Mouse (Mus musculus): ENCODE results near the gene Gm30302. TPM values are rescaled to one million over a fixed set of nuclear protein-coding genes. Genes with fewer than 3 reads are reported as not detected.

The Gm30302 gene
- polyA plus RNA-seq (2015; fragmentation: Nextera tagmentation; extraction: Ambion mirVana): not detected in 2 replicates

DNA sequence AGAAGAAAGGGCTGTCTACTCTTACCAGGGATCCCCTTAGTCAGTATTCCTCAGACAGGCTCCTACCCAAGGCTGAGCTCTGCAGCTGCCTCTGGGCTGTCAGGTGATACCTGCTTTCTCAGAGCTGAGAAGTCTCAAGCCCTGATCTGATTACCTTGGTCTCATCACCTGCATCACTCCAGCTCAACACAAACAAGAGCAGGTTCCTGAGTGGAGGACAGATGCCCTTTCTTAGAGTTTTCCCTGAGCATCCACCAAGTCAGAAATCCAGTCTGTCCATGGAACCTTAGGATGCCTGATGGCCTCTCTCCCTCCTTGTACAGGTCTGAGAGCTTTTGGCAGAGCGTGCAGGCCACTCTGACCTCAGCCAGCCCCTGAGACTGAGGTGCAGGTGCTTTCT, at the start of gene Gm30302:
TSS of gene Gm30302 (minus strand) at position 101 of the 400 bp plus-strand sequence.
- 89% methylated on average over 1 of the region's 1 CpGs for WGBS
- Histone ChIP-seq H3K4me2 (replicated peaks) (no peak within 1 kb of the TSS), H3K4me1 (replicated peaks) (no peaks in the 10 kb centered on the region), H3K27ac (no peak within 1 kb of the TSS), H3K9ac (replicated peaks) (no peak within 1 kb of the TSS), H3K27me3 (no peaks in the 10 kb centered on the region), H3K36me3 (no peaks in the 10 kb centered on the region), H3K4me3 (replicated peaks) (no peak within 1 kb of the TSS), H3K9me3 (0 out of 2 replicates have a peak, but pooled peaks cover 8% of the 10 kb centered on the region)
- ATAC-seq: no peak

GRCm38 (mm10) chr13:49846751-49847150, 48.0 kb upstream of the Gm30302 start:
- 81% methylated on average over 3 of the region's 3 CpGs for WGBS
- no peaks in the 10 kb centered on the region for H3K27me3 ChIP-seq
- H3K4me1 ChIP-seq (replicated peaks): no peaks in the 10 kb centered on the region
- no peak overlapping the region for H3K9ac ChIP-seq (replicated peaks)
- no peak overlapping the region for H3K4me3 ChIP-seq (replicated peaks)
- peaks cover 3% of the 10 kb centered on the region; the same call in 1 of the 2 replicates for H3K9me3 ChIP-seq
- H3K27ac ChIP-seq: no peak overlapping the region
- no peak for ATAC-seq
- no peak overlapping the region for H3K4me2 ChIP-seq (replicated peaks)
- no peaks in the 10 kb centered on the region for H3K36me3 ChIP-seq

- H3K4me1 ChIP-seq (replicated peaks): no peaks in the 10 kb centered on the region
Observed at GRCm38 (mm10) chr13:49846141-49846540, 47.3 kb upstream of the Gm30302 start.

GRCm38 (mm10) chr13:49845663-49846062, 46.9 kb upstream of the Gm30302 start:
- 97% methylated on average over 3 of the region's 3 CpGs for WGBS
- H3K27me3 ChIP-seq: no peaks in the 10 kb centered on the region

More at GRCm38 (mm10) chr13:49846141-49846540, 47.3 kb upstream of the Gm30302 start:
- H3K9me3 ChIP-seq: peaks cover 6% of the 10 kb centered on the region; the same call in 1 of the 2 replicates
- 71% methylated on average over 3 of the region's 3 CpGs for WGBS
- no peak overlapping the region for H3K4me3 ChIP-seq (replicated peaks)
- H3K9ac ChIP-seq (replicated peaks): no peak overlapping the region
- H3K4me2 ChIP-seq (replicated peaks): no peak overlapping the region
- no peak overlapping the region for H3K27ac ChIP-seq
- H3K36me3 ChIP-seq: no peaks in the 10 kb centered on the region
- no peaks in the 10 kb centered on the region for H3K27me3 ChIP-seq
- ATAC-seq: no peak

DNA sequence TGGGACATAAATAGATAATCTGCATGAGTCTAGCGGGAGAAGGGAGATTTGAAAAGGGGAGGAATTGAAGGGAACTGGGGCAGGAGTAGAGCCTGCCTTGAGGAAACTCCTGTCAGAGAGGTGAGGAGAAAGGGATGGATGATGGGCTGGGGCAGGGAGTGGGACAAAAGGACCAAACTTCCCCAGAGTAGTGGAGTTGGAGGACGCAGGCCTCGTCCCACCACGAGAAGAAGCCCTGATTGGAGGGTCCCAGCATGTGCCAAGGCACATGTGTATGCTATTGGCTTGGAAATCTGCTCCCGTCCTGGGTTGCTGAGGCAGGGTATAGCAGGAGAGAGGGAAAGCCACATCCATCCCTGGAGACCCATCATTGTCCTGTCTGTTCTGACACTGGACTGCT, 45.3 kb upstream of the Gm30302 start:
- ATAC-seq: no peak
- no peak overlapping the region for H3K4me2 ChIP-seq (replicated peaks)
- no peak overlapping the region for H3K27ac ChIP-seq
- H3K9ac ChIP-seq (replicated peaks): no peak overlapping the region
- no peaks in the 10 kb centered on the region for H3K27me3 ChIP-seq
- no peaks in the 10 kb centered on the region for H3K36me3 ChIP-seq
- WGBS: 78% methylated on average over 5 of the region's 5 CpGs
- no peaks in the 10 kb centered on the region for H3K4me1 ChIP-seq (replicated peaks)
- H3K9me3 ChIP-seq: peaks cover 8% of the 10 kb centered on the region; the same call in 1 of the 2 replicates
- H3K4me3 ChIP-seq (replicated peaks): no peak overlapping the region

More at GRCm38 (mm10) chr13:49845663-49846062, 46.9 kb upstream of the Gm30302 start:
- Histone ChIP-seq H3K4me1 (replicated peaks) (no peaks in the 10 kb centered on the region), H3K4me3 (replicated peaks) (no peak overlapping the region), H3K9ac (replicated peaks) (no peak overlapping the region), H3K4me2 (replicated peaks) (no peak overlapping the region), H3K36me3 (no peaks in the 10 kb centered on the region), H3K27ac (no peak overlapping the region), H3K9me3 (peaks cover 8% of the 10 kb centered on the region; the same call in 1 of the 2 replicates)
- no peak for ATAC-seq

DNA sequence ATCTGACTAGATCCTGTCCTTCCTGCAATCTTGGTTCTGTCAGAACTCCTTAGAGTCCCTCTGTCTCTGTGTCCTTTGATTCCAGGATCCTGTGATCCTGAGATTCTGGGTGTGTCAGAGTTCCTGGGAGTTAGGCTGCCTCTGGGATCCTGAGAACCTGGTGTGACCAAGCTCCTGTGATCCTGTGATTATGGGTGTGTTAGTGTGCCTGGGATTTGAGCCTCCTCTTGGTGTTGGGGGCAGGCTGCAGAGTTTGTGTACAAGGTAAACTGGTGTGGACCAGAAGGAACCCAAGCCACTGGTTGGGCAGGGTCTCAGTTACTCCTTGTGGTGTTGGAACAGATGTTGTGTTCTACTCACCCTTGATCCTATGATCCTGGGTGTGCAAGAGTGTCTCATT, 42.4 kb upstream of the Gm30302 start:
- ATAC-seq: no peak
- no peak overlapping the region for H3K4me2 ChIP-seq (replicated peaks)
- H3K27ac ChIP-seq: no peak overlapping the region
- H3K4me1 ChIP-seq (replicated peaks): no peaks in the 10 kb centered on the region
- H3K9ac ChIP-seq (replicated peaks): no peak overlapping the region
- no peaks in the 10 kb centered on the region for H3K27me3 ChIP-seq
- H3K9me3 ChIP-seq: peaks cover 8% of the 10 kb centered on the region
- no peaks in the 10 kb centered on the region for H3K36me3 ChIP-seq
- H3K4me3 ChIP-seq (replicated peaks): no peak overlapping the region

DNA sequence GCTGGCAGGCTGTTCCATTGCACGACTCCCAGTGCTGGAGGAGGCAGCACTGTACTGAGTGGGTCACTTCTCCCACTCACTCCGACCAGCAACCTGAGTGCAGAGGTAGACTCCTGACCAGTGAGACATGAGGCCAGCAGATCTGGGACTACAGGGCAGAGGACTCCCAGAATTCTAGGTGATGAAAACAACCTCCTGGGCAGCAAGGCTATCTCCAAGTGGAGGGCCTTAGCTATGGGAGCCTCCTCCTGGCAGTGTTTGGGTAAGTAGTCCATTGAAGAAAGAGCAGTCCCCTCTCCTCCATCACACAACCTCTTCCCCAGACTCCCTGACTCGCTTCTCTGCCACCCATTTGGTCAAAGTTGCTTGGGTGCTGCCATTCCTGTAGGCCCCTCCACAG, 31.6 kb upstream of the Gm30302 start:
- no peaks in the 10 kb centered on the region for H3K4me1 ChIP-seq (replicated peaks)
- no peak overlapping the region for H3K27ac ChIP-seq
- H3K9me3 ChIP-seq: no peaks in the 10 kb centered on the region; the same call in 1 of the 2 replicates
- H3K27me3 ChIP-seq: no peaks in the 10 kb centered on the region
- ATAC-seq: no peak
- H3K4me3 ChIP-seq (replicated peaks): no peak overlapping the region
- 79% methylated on average over 3 of the region's 3 CpGs for WGBS
- no peaks in the 10 kb centered on the region for H3K36me3 ChIP-seq
- no peak overlapping the region for H3K4me2 ChIP-seq (replicated peaks)
- no peak overlapping the region for H3K9ac ChIP-seq (replicated peaks)

- no peaks in the 10 kb centered on the region for H3K9me3 ChIP-seq
- no peak for ATAC-seq
- no peaks in the 10 kb centered on the region for H3K27me3 ChIP-seq
- H3K9ac ChIP-seq (replicated peaks): no peak overlapping the region
- no peaks in the 10 kb centered on the region for H3K4me1 ChIP-seq (replicated peaks)
- 92% methylated on average over 4 of the region's 4 CpGs for WGBS
- no peak overlapping the region for H3K27ac ChIP-seq
- H3K4me3 ChIP-seq (replicated peaks): no peak overlapping the region
- no peak overlapping the region for H3K4me2 ChIP-seq (replicated peaks)
- no peaks in the 10 kb centered on the region for H3K36me3 ChIP-seq
Observed at GRCm38 (mm10) chr13:49825300-49825699, 26.5 kb upstream of the Gm30302 start.

DNA sequence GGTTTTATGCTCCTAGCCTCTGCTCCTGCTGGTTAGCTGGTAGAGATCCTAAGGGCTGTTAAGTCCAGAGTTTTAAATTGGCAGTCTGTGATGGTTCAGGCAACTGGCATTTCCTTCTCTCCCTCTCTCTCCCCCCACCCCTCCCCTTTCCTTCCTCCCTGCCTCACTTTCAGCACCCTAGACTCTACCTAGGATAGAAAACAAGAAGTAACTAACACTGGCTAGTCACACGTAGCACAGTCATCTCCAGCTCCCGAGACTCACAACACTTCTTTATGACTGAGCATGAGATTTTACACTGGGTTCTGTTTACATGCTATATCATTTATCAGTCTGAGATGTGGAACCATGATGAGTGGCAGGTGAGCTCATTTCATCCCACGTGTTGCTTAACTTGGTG, 16.2 kb upstream of the Gm30302 start:
- Histone ChIP-seq H3K27me3 (no peaks in the 10 kb centered on the region), H3K4me1 (replicated peaks) (no peaks in the 10 kb centered on the region), H3K36me3 (no peaks in the 10 kb centered on the region), H3K9me3 (peaks cover 14% of the 10 kb centered on the region; the same call in 1 of the 2 replicates), H3K27ac (no peak overlapping the region), H3K9ac (replicated peaks) (no peak overlapping the region), H3K4me3 (replicated peaks) (no peak overlapping the region), H3K4me2 (replicated peaks) (no peak overlapping the region)
- no peak for ATAC-seq
- WGBS: 84% methylated on average over 3 of the region's 3 CpGs

GRCm38 (mm10) chr13:49814420-49814819, 15.6 kb upstream of the Gm30302 start:
- Histone ChIP-seq H3K36me3 (no peaks in the 10 kb centered on the region), H3K4me3 (replicated peaks) (no peak overlapping the region), H3K9me3 (peaks cover 14% of the 10 kb centered on the region; the same call in 1 of the 2 replicates), H3K9ac (replicated peaks) (no peak overlapping the region), H3K27me3 (no peaks in the 10 kb centered on the region), H3K4me2 (replicated peaks) (no peak overlapping the region), H3K4me1 (replicated peaks) (no peaks in the 10 kb centered on the region), H3K27ac (no peak overlapping the region)
- WGBS: 90% methylated on average over 4 of the region's 4 CpGs
- ATAC-seq: no peak

DNA sequence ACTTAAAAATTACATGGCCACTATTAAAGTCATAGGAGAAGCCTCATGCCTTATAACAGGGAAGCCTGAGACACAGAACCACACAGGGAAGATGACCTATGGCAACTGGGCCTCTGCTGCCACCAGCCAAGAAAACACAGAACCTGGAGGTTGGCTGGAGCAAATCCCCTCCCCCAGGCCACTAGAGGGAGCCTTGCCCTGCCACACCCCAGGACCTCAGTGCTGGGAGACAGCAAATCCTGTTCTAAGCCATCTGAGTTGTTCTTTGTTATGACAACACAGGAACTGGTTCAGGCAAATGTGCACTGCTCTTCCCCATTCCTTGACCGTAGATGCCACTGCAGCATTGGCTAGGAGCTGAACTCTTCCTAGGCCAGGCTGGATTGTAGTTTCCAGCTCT, 8.3 kb upstream of the Gm30302 start:
- H3K36me3 ChIP-seq: no peaks in the 10 kb centered on the region
- H3K4me3 ChIP-seq (replicated peaks): no peak overlapping the region
- no peak overlapping the region for H3K4me2 ChIP-seq (replicated peaks)
- no peaks in the 10 kb centered on the region for H3K9me3 ChIP-seq
- no peak overlapping the region for H3K9ac ChIP-seq (replicated peaks)
- ATAC-seq: no peak
- no peaks in the 10 kb centered on the region for H3K4me1 ChIP-seq (replicated peaks)
- WGBS: 83% methylated on average over 1 of the region's 1 CpGs
- no peak overlapping the region for H3K27ac ChIP-seq
- H3K27me3 ChIP-seq: no peaks in the 10 kb centered on the region

- H3K9me3 ChIP-seq: peaks cover 2% of the 10 kb centered on the region; the same call in 1 of the 2 replicates
- no peak overlapping the region for H3K4me3 ChIP-seq (replicated peaks)
- no peak for ATAC-seq
- no peak overlapping the region for H3K4me2 ChIP-seq (replicated peaks)
- no peaks in the 10 kb centered on the region for H3K36me3 ChIP-seq
- no peak overlapping the region for H3K9ac ChIP-seq (replicated peaks)
- H3K27ac ChIP-seq: no peak overlapping the region
- WGBS: 78% methylated on average over 5 of the region's 5 CpGs
- H3K4me1 ChIP-seq (replicated peaks): no peaks in the 10 kb centered on the region
- H3K27me3 ChIP-seq: no peaks in the 10 kb centered on the region
Observed at GRCm38 (mm10) chr13:49788563-49789393, 10.0 kb downstream of the Gm30302 start.

Measured in midbrain, embryonic 13.5 days (tissue).